Mouse (Mus musculus) lung, postnatal 14 days (tissue): ENCODE measurements at regions not wholly inside any gene's neighbourhood (a gene's known extent, or its start where the extent isn't known, plus 50 kb on each side); places are given as distances from the start of the nearest gene placed in this dataset.

ENCODE experiments used
- DNase-seq: peaks from one replicate; pipeline ENCODE4 v3.0.0; 2021

- no peak for DNase-seq
Observed at GRCm38 (mm10) chr7:133212328-133212727, 88.2 kb upstream of the Ctbp2 start.

DNA sequence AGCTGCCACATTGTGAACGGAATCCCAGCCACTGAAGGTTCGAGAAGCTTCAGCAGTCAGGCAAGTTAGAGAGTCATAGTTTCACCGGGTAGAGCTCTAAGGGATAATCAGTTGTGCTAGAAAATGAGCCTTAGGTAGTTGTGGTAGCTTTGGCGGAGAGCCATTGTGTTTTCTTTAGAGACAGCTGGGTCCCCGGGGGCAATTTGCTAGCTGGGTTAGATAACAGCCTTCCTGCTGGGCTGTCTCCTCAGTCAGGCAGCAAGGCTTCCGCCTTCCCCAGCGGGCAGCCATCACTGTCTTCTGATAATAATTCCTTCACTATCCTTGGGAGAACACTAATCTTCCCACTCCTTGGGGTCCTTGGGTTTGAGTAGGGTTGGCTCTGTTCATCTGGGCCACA is 81.5 kb upstream of the Ctbp2 start:
- no peak for DNase-seq

DNA sequence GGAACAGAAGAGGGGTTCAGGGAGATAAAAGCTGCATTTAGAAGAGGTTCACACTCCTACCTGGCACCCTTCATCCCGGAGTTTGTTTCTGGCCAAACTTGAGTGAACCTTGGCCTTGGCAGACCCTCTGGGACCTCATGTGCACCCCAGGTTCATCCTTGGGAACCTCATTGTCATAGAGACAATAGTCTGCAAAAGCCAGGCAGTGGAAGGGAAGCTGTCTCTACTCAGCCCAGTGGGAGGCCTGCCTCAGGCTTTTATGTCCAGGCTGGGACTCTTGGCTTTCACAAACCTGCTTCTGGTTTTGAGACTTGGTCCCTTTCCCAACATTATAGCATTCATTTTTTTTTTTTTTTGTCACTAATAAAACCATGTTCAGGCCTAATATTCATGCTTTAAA is 80.3 kb upstream of the Ctbp2 start:
- no peak for DNase-seq

GRCm38 (mm10) chr7:133203933-133204332 is 79.8 kb upstream of the Ctbp2 start:
- DNase-seq, result no peak

DNA sequence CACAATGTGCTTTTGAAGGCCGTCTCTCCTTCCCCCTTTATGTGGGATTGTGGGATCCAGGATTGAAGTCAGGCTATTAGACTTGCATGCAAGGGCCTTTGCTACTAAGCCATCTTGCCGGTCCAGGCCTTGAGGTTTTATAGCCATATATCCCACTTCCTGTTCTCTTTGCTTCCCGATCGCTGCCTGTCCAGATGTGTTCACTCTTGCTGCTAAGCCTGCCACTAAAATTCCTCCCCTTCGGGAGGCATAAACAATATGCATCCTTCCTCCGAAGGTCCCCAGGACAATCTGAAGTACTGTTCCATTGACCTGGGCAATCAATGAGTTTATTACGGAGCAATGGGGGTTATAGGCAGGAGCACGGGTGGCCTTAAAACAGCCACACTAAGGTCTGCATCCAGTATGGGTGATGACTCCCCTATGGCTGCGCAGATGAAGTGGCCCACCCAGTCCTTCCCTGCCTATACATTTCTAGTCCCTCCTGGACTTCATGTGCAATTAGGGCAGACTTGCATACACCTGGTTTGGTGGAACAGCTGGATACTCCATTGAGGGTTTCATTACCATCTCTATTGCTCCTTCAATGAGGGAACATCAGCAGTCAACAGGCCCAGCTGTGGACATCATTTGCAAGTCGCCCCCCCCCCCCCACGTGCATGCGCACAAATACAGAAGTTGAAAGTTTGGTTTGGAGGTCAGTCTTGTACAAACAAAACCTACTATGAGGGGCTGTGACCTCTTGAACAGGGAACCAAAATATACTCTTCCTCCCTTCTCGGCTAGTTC is 78.1 kb upstream of the Ctbp2 start:
- DNase-seq, result no peak

DNA sequence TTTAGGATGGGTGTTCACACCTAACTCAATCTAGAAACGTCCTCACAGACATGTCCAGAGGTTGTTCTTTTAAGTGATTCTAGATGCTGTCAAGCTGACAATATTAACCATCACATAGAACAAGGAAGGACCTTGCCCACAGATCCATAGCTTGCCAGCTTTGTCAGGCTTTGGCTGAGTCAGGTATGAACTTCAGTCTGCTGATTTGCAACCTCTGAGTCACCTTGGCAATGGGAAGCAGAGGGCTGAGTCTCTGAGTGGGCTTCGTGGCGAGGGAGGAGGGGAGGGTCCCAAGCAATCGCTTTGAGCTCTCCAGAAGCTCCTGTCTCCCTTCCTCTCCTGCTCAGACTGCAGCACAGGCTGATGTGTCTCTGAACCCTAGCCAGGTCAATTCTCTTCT is 74.9 kb upstream of the Ctbp2 start:
- no peak for DNase-seq

GRCm38 (mm10) chr7:133189880-133190462 is 65.8 kb upstream of the Ctbp2 start:
- DNase-seq, result no peak

GRCm38 (mm10) chr7:133185931-133186601 is 61.9 kb upstream of the Ctbp2 start:
- peak; percentile 78 for DNase-seq

DNA sequence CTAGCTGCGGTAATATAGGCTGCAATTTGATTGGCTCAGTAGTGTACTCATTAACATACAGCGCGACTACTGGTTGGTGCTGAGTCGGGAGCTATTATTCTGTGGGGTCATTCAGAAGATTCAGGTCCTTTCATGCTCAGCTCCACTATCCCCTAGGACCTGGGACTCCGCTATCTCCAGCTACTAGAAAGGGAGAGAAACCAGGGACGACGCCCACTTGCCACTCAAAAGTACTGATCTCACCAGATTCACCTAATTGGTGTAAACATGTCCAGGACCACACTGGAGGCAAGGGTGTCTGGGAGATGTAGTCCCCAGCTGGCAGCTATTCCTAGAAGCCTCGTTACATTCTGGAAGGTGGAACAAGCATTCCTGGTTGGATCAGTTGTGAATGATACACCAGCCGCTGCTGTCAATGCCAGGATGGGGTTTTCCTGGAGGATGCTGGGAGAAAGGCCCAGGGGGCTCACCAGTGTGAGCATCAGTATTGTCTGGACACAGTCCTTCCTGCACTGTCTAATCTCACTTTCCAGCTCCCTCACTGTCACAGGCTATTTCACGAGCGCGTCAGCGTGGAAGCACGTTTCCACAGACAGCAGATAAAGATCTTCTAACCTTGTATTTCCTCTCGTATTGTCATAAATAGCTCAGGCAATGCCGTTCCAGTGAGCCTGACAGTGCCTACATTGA is 60.9 kb upstream of the Ctbp2 start:
- no peak for DNase-seq

- no peak for DNase-seq
Observed at GRCm38 (mm10) chr7:133181388-133181787, 57.2 kb upstream of the Ctbp2 start.

DNA sequence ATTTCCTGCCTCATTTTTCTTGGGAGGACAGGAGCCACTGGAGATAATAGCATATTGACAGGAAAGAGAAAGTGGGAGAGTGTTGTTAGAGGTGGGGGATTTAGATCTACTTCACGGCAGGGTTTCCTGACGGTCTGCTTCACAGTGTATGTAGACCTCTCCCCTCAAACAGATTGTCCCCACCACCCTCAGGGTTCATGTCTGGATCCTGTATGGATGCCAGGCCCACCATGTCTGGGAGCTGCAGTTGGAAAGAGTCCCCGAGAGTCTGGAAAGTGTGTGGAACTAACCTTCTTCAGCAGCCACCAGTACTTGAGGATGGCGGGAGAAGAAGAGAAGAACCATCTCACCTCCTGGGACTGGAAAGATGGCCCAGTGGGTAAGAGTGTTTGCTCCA is 53.0 kb upstream of the Ctbp2 start:
- DNase-seq, result peak; percentile 5

DNA sequence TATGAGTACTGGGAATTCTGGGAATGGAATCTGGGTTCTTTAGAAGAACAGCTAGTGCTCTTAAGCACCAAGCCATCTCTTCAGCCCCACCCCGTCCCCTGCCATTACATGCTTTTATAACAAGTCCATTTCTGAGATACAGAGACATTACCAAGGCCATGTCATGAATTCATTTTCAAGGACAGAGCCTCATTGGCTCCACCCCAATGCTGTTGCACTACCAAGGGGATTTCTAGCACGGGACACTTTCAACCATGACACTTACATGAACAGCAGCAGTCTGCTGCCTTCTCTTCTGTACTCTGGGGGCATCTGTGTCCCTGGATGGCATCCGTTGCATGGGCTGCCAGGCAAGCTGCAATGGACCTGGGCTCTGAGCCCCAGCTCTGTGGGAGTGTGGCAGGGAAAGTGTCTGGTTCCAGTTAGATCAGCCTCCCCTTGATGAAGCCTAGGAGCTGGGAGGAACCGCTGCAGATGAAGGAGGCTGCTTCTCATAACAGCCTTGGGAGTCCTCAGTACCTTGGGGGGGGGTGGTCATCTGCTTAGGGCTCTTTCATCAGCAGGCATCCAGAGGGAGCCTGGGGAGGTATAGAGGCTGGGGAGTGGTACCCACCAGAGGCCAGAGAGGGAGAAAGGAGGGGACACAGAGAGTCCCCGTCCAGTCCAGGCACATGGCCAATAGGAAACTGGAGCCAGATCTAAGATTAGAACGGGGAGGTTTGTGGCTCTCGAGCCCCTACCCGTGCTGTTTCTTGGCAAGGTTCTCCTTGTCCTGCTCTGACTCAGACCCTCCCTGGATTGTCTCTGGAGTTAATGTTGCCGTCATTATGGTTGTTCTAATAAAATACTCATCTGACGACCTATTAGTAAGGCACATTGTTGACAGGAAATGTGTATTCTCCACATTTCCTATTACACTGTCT is 52.4 kb upstream of the Ctbp2 start:
- peak; percentile 57 for DNase-seq
